ENCODE assay signal across 18 mouse cellular contexts in genomic region chr11:17236449-17237037, GRCm38 (mm10). TPM values are rescaled to one million over a fixed set of nuclear protein-coding genes. Genes with fewer than 3 reads are reported as not detected.
DNase-seq lines count a peak whose midpoint lies in the region; ATAC-seq and TF ChIP-seq lines count a peak whose summit lies in the region.
"Had no signal": no experiment of that assay in that cellular context is flagged by ENCODE, and none has a peak within 500 bp of the region (broad histone marks: within the 10 kb centered on the region; RNA-seq: fewer than 3 reads in every experiment).

No protein-coding gene starts in this region.

- H3K27ac ChIP-seq in spleen, adult 2 months (ENCODE audit: insufficient read depth, low read length): peak overlapping the region; percentile 23; the same call in 1 of the 2 replicates
- H3K27ac ChIP-seq in hindbrain, embryonic 16.5 days (ENCODE audit: low read depth, low read length): no peak overlapping the region
- H3K27ac ChIP-seq: embryonic facial prominence, embryonic 15.5 days; forebrain, embryonic 12.5 days; hindbrain, embryonic 15.5 days; limb, embryonic 12.5 days; stomach, embryonic 15.5 days had no signal

- no peaks in the 10 kb centered on the region for H3K4me1 ChIP-seq in spleen, adult 2 months (ENCODE audit: control insufficient read depth, insufficient read depth, insufficient read length)
- no peaks in the 10 kb centered on the region for H3K4me1 ChIP-seq in hindbrain, embryonic 16.5 days (ENCODE audit: control insufficient read depth, insufficient read depth, low read depth, low read length)
- H3K4me1 ChIP-seq: embryonic facial prominence, embryonic 15.5 days; forebrain, embryonic 12.5 days; hindbrain, embryonic 15.5 days; limb, embryonic 12.5 days; stomach, embryonic 15.5 days had no signal

- no peak for DNase-seq in spleen, adult 2 months (ENCODE audit: low read depth in 1 of 2, low spot score in 2 of 2)
- no peak for DNase-seq in spleen, postnatal 14 days (ENCODE audit: low spot score in 2 of 2)
- peak; percentile 39 for DNase-seq in naive thymus-derived CD4-positive, alpha-beta T cell, adult 2 months (ENCODE audit: low read depth)
- no peak for DNase-seq in urinary bladder, postnatal 36 days (ENCODE audit: low spot score in 2 of 2)
- no peak for DNase-seq in ovary, adult 18-20 months (ENCODE audit: low spot score)
- no peak for DNase-seq in cerebellum, adult 8-10 months
- DNase-seq: cerebellum, adult 11-12 months; kidney, adult 8-10 months; kidney, postnatal 36 days had no signal

- H3K27me3 ChIP-seq in spleen, adult 2 months (ENCODE audit: control insufficient read depth, insufficient read depth, low read length): no peaks in the 10 kb centered on the region
- no peaks in the 10 kb centered on the region for H3K27me3 ChIP-seq in hindbrain, embryonic 16.5 days (replicated peaks; ENCODE audit: control insufficient read depth, insufficient read depth, low read length)
- H3K27me3 ChIP-seq: embryonic facial prominence, embryonic 15.5 days; forebrain, embryonic 12.5 days; hindbrain, embryonic 15.5 days; Patski; stomach, embryonic 15.5 days had no signal

- peaks cover 9% of the 10 kb centered on the region for H3K36me3 ChIP-seq in spleen, adult 2 months (ENCODE audit: control insufficient read depth, insufficient read depth, low read length)
- peaks cover 7% of the 10 kb centered on the region; the same call in 1 of the 2 replicates for H3K36me3 ChIP-seq in hindbrain, embryonic 16.5 days (ENCODE audit: control insufficient read depth, insufficient read depth, low read length)
- H3K36me3 ChIP-seq: stomach, embryonic 15.5 days had no signal

- no peak overlapping the region for H3K9ac ChIP-seq in hindbrain, embryonic 16.5 days (ENCODE audit: low read depth, low read length)
- H3K9ac ChIP-seq: embryonic facial prominence, embryonic 15.5 days; forebrain, embryonic 12.5 days; hindbrain, embryonic 15.5 days; limb, embryonic 12.5 days; stomach, embryonic 15.5 days had no signal

- no peak overlapping the region for H3K4me3 ChIP-seq in spleen, adult 2 months (ENCODE audit: extremely low read depth, insufficient read depth, insufficient read length)
- H3K4me3 ChIP-seq in hindbrain, embryonic 16.5 days (ENCODE audit: low read length): no peak overlapping the region
- H3K4me3 ChIP-seq: embryonic facial prominence, embryonic 15.5 days; forebrain, embryonic 12.5 days; hindbrain, embryonic 15.5 days; limb, embryonic 12.5 days; stomach, embryonic 15.5 days had no signal

- H3K4me2 ChIP-seq in hindbrain, embryonic 16.5 days (ENCODE audit: low read length): no peak overlapping the region
- H3K4me2 ChIP-seq: embryonic facial prominence, embryonic 15.5 days; forebrain, embryonic 12.5 days; hindbrain, embryonic 15.5 days; limb, embryonic 12.5 days; midbrain, embryonic 11.5 days; stomach, embryonic 15.5 days had no signal

- peak; percentile 43 for ATAC-seq in inflammation-experienced regulatory T-cells, adult 6 months
- no peak for ATAC-seq in hindbrain, embryonic 16.5 days
- ATAC-seq: Patski had no signal

- no peaks in the 10 kb centered on the region for H3K9me3 ChIP-seq in hindbrain, embryonic 16.5 days (ENCODE audit: control insufficient read depth, low read length)
- H3K9me3 ChIP-seq: embryonic facial prominence, embryonic 15.5 days; forebrain, embryonic 12.5 days; hindbrain, embryonic 15.5 days; limb, embryonic 12.5 days; stomach, embryonic 15.5 days had no signal

- no peak for TF ChIP-seq CTCF in spleen, adult 2 months (IDR thresholded peaks at IDR 0.05; ENCODE audit: extremely low read depth, insufficient read depth, insufficient read length, insufficient replicate concordance)

- TF ChIP-seq POLR2A in spleen, adult 2 months (IDR thresholded peaks at IDR 0.05; ENCODE audit: low read depth, low read length): no peak

- 33% methylated on average over 5 of the region's 5 CpGs for WGBS in spleen, adult 2 months
- WGBS in hindbrain, embryonic 16.5 days: 80% methylated on average over 5 of the region's 5 CpGs

RNA-seq across cellular contexts. Expression of gene C1d, which starts 20.8 kb away (rescaled TPM):
- 4.5 and 7.4 TPM in 2 replicates for polyA plus RNA-seq in spleen, adult 2 months (2012; rRNA removed)
- polyA plus RNA-seq in inflammation-experienced regulatory T-cells, adult 6 months (2017; shearing (Covaris generic)): 100 to 1,000 TPM in 2 of 3 experiments, 10 to 100 TPM in 1; 93.6 to 124 (median 122) TPM
- polyA plus RNA-seq in hindbrain, embryonic 16.5 days (2015; fragmentation: Nextera tagmentation; extraction: Ambion mirVana): 142 and 157 TPM in 2 replicates

RNA-seq across cellular contexts. Expression of gene Pno1, which starts 25.2 kb away (rescaled TPM):
- 1.7 and 1.8 TPM in 2 replicates for polyA plus RNA-seq in spleen, adult 2 months (2012; rRNA removed)
- 10 to 100 TPM; 28.0 to 36.3 (median 36.1) TPM for polyA plus RNA-seq in inflammation-experienced regulatory T-cells, adult 6 months (2017; shearing (Covaris generic))
- polyA plus RNA-seq in hindbrain, embryonic 16.5 days (2015; fragmentation: Nextera tagmentation; extraction: Ambion mirVana): 45.2 and 55.1 TPM in 2 replicates

RNA-seq across cellular contexts. Expression of gene Wdr92, which starts 54.6 kb away (rescaled TPM):
- 3.5 and 4.5 TPM in 2 replicates for polyA plus RNA-seq in spleen, adult 2 months (2012; rRNA removed)
- 10 to 100 TPM; 19.3 to 29.5 (median 23.9) TPM for polyA plus RNA-seq in inflammation-experienced regulatory T-cells, adult 6 months (2017; shearing (Covaris generic))
- 18.0 TPM in 2 replicates for polyA plus RNA-seq in hindbrain, embryonic 16.5 days (2015; fragmentation: Nextera tagmentation; extraction: Ambion mirVana)

Comparison
In these comparisons a context has a peak if more than half of its experiments do, and no peak if none do; other contexts are left out.
1. RNA of gene C1d, which starts 20.8 kb away (polyA plus RNA-seq): 142 to 157 TPM in hindbrain, embryonic 16.5 days and 93.6 to 124 TPM in inflammation-experienced regulatory T-cells, adult 6 months; 4.5 to 7.4 TPM in spleen, adult 2 months; every median in the first group is over 10 times any median in the second.
2. RNA of gene Pno1, which starts 25.2 kb away (polyA plus RNA-seq): 45.2 to 55.1 TPM in hindbrain, embryonic 16.5 days and 28.0 to 36.3 TPM in inflammation-experienced regulatory T-cells, adult 6 months; 1.7 to 1.8 TPM in spleen, adult 2 months; every median in the first group is over 10 times any median in the second.